Mouse (Mus musculus) stomach, embryonic 15.5 days (tissue): Measurements from ENCODE around the gene Mcfd2. TPM values are rescaled to one million over a fixed set of nuclear protein-coding genes. Genes with fewer than 3 reads are reported as not detected.

Source experiments
- ATAC-seq: fragments of 200-750 bp; cut with Nextera tagmentation; 2 replicates; pipeline ENCODE4 v1.8.0; 2017; ENCODE audit warnings: low read depth, moderate number of reproducible peaks, moderate TSS enrichment; ENCODE audit not compliant: insufficient read depth, low FRiP score
- H3K27ac ChIP-seq: fragments of 300-500 bp; sonication (generic); 2 replicates; pipeline ENCODE4 v1.5.1; 2015; ENCODE audit warnings: mild to moderate bottlenecking, inconsistent platforms
- H3K27me3 ChIP-seq: fragments of 300-500 bp; sonication (generic); replicated peaks from 2 replicates; pipeline ENCODE4 v1.6.1; 2015; ENCODE audit warnings: inconsistent platforms
- H3K36me3 ChIP-seq: fragments of 300-500 bp; sonication (generic); 2 replicates; pipeline ENCODE4 v1.6.1; 2015; ENCODE audit warnings: inconsistent platforms
- H3K4me1 ChIP-seq: fragments of 300-500 bp; sonication (generic); 2 replicates; pipeline ENCODE4 v1.6.1; 2015; ENCODE audit warnings: inconsistent platforms
- H3K4me2 ChIP-seq: fragments of 300-500 bp; sonication (generic); 2 replicates; pipeline ENCODE4 v1.6.1; 2015; ENCODE audit warnings: mild to moderate bottlenecking, inconsistent platforms
- H3K4me3 ChIP-seq: fragments of 300-500 bp; sonication (generic); replicated peaks from 2 replicates; pipeline ENCODE4 v1.5.1; 2015; ENCODE audit warnings: inconsistent platforms
- H3K9ac ChIP-seq: fragments of 300-500 bp; sonication (generic); 2 replicates; pipeline ENCODE4 v1.6.1; 2015; ENCODE audit warnings: inconsistent platforms
- H3K9me3 ChIP-seq: fragments of 300-500 bp; sonication (generic); 2 replicates; pipeline ENCODE4 v1.6.1; 2016; ENCODE audit warnings: inconsistent platforms
- WGBS: fragments of 180-500 bp; shearing (Covaris S2); methylation state at CpG from one replicate; pipeline ENCODE4 v1.1.7; 2015; 5-methylcytosine and 5-hydroxymethylcytosine counted together
- polyA plus RNA-seq: library from polyadenylated mRNA; unstranded; fragments of >200 nt; fragmentation: Nextera tagmentation; extraction: Ambion mirVana; gene quantifications from 2 replicates; pipeline ENCODE4 v1.2.1, GENCODE M21; 2015

The Mcfd2 gene
- 130 and 142 TPM in 2 replicates for polyA plus RNA-seq

DNA sequence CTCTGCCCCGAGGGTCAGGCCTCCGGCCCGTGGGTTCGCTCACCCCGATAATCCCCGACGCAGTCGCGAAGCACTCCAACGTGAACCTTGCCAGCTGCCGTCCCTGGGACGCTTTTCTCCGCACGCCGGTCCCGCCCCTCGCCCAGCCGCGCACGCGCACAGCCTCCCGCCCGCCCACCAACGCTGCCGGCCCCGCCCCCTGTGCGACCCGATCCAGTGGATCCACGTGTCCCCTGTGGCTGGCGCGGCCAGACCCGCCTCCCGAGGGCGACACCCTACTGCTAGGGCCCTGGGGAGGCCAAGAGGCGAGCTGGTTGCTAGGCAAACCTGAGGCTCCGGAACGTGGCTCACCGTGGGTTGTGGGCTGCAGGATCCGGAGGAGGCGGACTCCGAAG lies at the start of gene Mcfd2:
Mcfd2 (minus strand) TSS at position 144 of the 395 bp plus-strand sequence.
- H3K4me2 ChIP-seq, result peak within 1 kb of the TSS; percentile 65
- H3K9ac ChIP-seq, result peak within 1 kb of the TSS; percentile 83
- peak within 1 kb of the TSS; percentile 78 for H3K27ac ChIP-seq
- 0 out of 2 replicates have a peak, but pooled peaks cover 11% of the 10 kb centered on the region for H3K36me3 ChIP-seq
- no peaks in the 10 kb centered on the region for H3K27me3 ChIP-seq
- H3K4me1 ChIP-seq, result peaks cover 15% of the 10 kb centered on the region
- H3K4me3 ChIP-seq, result peak within 1 kb of the TSS; percentile 85
- peak; percentile 96 for ATAC-seq
- no peaks in the 10 kb centered on the region for H3K9me3 ChIP-seq
- WGBS, result under 1% methylated on average over 41 of the region's 41 CpGs

DNA sequence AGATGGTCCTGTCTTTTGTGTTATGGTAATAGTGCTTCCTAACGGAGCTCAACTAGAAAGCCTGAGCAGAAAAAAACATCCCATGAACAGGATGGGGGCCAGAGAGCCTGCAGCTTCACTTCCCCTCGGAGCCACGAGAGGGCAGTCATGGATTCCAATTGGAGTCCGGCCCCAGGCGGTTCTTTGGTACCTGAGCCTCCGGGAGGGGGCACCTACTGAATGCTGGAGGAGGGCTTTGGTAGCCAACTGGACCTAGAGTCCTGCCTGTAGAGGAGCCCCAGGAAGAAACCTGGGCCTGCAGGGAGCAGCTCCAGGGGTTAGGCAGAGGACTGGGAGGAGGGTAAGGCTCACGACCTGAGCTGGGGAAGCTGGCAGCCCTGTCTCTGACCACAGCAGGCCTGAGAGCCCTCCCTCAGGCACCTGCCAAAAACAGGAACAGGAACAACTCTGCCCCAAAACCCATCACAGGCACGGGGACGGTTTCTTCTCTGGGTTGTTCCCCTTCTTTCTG lies 49.3 kb upstream of the Mcfd2 start:
- WGBS, result 3% methylated on average over 9 of the region's 9 CpGs
- H3K4me2 ChIP-seq, result 0 out of 2 replicates have a peak overlapping the region, but pooled peaks have one; percentile 0
- H3K4me3 ChIP-seq, result no peak overlapping the region
- H3K4me1 ChIP-seq, result peaks cover 23% of the 10 kb centered on the region
- no peak overlapping the region for H3K9ac ChIP-seq
- peak; percentile 64 for ATAC-seq
- H3K27ac ChIP-seq, result no peak overlapping the region
- no peaks in the 10 kb centered on the region for H3K36me3 ChIP-seq
- no peaks in the 10 kb centered on the region for H3K9me3 ChIP-seq
- no peaks in the 10 kb centered on the region for H3K27me3 ChIP-seq

DNA sequence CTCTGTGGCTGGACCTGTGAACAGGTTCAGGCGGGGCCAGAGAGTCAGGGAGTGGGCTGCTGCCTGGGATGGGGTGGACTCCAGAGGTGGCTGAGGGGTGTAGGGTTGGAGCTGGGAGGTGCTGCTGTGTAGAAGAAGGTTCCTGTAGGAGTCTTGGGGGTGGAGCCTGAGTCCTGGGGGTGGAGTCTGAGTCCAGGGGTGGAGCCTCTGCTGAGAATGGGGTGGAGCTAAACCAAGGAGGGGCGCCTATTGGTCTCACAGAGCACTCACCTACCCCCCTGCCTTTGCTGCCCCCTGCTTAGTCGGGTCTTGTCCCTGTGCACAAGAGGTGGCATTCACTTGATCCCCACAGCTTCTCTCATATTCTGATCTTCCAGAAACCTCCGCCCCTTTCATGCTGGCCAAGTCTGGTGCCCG lies 48.8 kb upstream of the Mcfd2 start:
- peaks cover 23% of the 10 kb centered on the region for H3K4me1 ChIP-seq
- 50% methylated on average over 5 of the region's 5 CpGs for WGBS
- no peak overlapping the region for H3K27ac ChIP-seq

DNA sequence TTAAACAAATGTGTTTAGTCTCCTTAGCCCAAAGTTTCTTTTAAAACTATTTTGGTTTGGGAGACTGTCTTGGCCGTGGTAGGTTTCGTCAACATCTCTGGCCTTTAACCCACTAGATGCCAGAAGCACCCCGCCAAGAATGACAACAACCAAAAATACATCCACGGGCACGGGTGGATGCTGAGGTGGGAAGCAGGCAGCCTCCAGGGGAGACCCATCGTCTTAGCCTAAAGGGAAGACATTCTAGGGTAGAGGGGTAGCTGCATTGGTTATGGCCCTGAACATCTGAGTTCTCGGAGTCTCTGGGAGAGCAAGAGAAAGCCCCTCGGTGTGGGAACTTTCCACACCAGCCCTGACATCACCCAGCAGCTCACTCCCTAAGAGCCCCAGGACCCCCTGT lies 48.4 kb upstream of the Mcfd2 start:
- no peak overlapping the region for H3K27ac ChIP-seq
- no peak overlapping the region for H3K9ac ChIP-seq
- WGBS, result 76% methylated on average over 8 of the region's 8 CpGs
- no peaks in the 10 kb centered on the region for H3K36me3 ChIP-seq
- no peaks in the 10 kb centered on the region for H3K27me3 ChIP-seq
- H3K4me1 ChIP-seq, result peaks cover 23% of the 10 kb centered on the region
- no peak; the same call in 1 of the 2 replicates for ATAC-seq
- H3K4me3 ChIP-seq, result no peak overlapping the region
- no peaks in the 10 kb centered on the region for H3K9me3 ChIP-seq
- H3K4me2 ChIP-seq, result no peak overlapping the region

More for the DNA sequence above, 48.8 kb upstream of the Mcfd2 start:
- Histone ChIP-seq H3K27me3 (no peaks in the 10 kb centered on the region), H3K4me2 (0 out of 2 replicates have a peak overlapping the region, but pooled peaks have one; percentile 0), H3K4me3 (no peak overlapping the region), H3K9me3 (no peaks in the 10 kb centered on the region), H3K9ac (no peak overlapping the region), H3K36me3 (no peaks in the 10 kb centered on the region)
- ATAC-seq, result 0 out of 2 replicates have a peak, but pooled peaks have one; percentile 16

DNA sequence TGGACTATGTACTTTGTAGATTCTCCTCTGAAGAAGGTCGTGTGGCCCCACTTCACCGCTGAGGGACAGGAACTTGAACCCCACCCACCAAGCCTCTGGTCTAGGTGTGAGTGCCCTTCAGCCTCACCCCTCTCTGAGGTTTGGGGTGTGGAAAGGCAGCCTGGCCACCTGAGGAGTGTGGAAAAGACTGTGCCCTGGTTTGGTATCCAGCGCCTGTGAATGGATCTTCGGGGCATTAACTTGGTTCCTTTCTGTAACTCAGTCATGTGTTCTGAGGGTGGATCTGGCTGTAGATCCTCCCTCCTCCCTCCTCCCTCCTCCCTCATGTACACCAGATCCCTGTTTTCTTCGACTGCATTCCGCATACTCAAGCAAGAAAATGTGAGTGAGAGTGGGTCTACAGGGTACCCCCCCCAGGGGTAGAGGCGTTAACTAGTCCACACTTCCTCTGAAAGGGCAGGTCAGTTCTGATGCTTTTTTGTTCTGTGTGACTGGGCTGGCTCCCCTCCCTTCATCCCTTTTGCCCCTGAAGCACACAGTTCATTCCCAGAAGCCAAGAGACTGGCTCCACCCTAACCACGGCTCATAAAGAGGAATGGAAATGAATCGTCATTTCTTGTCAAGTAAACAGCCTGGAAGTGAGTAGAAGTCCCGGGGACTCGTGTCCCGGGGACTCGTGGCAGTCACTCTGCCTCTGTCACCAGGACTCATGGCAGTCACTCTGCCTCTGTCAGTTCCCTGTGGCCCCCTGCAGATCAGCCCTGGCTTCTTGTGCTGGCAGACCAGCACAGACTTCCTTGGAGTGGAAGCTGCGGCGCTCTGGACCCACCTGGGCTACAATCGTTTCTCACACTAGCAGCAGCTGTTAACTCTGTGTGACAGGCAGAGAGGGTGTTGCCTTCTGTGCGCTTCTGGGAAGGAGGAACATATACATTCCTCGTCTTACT lies 47.5 kb upstream of the Mcfd2 start:
- no peaks in the 10 kb centered on the region for H3K27me3 ChIP-seq
- ATAC-seq, result no peak; the same call in 1 of the 2 replicates
- H3K4me3 ChIP-seq, result no peak overlapping the region
- no peak overlapping the region for H3K9ac ChIP-seq
- 34% methylated on average over 18 of the region's 18 CpGs for WGBS
- H3K4me2 ChIP-seq, result peak overlapping the region; percentile 5
- no peaks in the 10 kb centered on the region for H3K36me3 ChIP-seq
- H3K9me3 ChIP-seq, result no peaks in the 10 kb centered on the region
- H3K27ac ChIP-seq, result no peak overlapping the region
- peaks cover 23% of the 10 kb centered on the region for H3K4me1 ChIP-seq

DNA sequence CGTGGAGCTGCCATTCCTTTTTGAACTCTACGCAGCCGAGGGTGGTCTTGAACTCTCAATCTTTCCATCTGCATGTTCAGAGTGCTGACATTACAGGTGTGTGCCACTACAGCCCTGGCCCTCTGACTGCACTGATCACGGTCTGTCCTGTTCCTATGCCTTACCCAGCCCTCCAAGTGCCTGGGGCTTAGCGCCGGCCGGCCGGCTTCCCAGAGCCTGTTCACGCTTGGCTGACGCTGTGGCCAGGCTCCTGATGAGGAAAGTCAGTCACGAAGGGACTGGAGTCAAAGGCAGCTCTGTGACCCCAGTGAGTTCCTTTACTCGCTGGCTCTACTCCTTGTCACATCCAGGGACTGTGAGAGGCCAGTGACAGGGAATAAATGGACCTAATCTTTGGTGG lies 46.6 kb upstream of the Mcfd2 start:
- Histone ChIP-seq H3K9ac (no peak overlapping the region), H3K9me3 (no peaks in the 10 kb centered on the region), H3K4me3 (no peak overlapping the region), H3K36me3 (no peaks in the 10 kb centered on the region), H3K4me1 (peaks cover 16% of the 10 kb centered on the region), H3K4me2 (no peak overlapping the region), H3K27ac (no peak overlapping the region), H3K27me3 (no peaks in the 10 kb centered on the region)
- WGBS, result 75% methylated on average over 12 of the region's 12 CpGs
- ATAC-seq, result no peak

DNA sequence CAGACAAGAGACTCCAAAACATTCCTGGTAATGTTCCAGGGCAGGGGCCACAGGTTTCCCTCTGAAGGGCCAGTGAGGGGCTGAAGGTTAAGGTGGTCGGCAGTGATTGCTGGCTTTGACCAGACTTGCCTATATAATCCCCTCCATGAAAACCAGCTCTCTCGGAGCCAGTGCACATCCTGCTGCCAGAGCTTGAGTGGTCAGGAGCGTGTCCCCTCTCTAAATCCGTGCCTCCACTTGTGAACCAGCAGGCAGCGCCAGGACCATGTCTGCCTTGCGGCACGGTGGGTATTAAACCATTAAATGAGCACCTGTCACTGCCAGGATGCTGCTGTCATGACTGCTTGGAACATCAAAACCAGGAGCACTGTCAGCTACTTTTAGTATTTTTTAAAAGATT lies 44.8 kb upstream of the Mcfd2 start:
- H3K27ac ChIP-seq, result no peak overlapping the region
- peaks cover 15% of the 10 kb centered on the region for H3K4me1 ChIP-seq
- H3K36me3 ChIP-seq, result no peaks in the 10 kb centered on the region
- H3K27me3 ChIP-seq, result no peaks in the 10 kb centered on the region
- H3K4me3 ChIP-seq, result no peak overlapping the region
- H3K4me2 ChIP-seq, result no peak overlapping the region
- 89% methylated on average over 7 of the region's 7 CpGs for WGBS
- no peak for ATAC-seq
- H3K9me3 ChIP-seq, result no peaks in the 10 kb centered on the region
- H3K9ac ChIP-seq, result no peak overlapping the region

DNA sequence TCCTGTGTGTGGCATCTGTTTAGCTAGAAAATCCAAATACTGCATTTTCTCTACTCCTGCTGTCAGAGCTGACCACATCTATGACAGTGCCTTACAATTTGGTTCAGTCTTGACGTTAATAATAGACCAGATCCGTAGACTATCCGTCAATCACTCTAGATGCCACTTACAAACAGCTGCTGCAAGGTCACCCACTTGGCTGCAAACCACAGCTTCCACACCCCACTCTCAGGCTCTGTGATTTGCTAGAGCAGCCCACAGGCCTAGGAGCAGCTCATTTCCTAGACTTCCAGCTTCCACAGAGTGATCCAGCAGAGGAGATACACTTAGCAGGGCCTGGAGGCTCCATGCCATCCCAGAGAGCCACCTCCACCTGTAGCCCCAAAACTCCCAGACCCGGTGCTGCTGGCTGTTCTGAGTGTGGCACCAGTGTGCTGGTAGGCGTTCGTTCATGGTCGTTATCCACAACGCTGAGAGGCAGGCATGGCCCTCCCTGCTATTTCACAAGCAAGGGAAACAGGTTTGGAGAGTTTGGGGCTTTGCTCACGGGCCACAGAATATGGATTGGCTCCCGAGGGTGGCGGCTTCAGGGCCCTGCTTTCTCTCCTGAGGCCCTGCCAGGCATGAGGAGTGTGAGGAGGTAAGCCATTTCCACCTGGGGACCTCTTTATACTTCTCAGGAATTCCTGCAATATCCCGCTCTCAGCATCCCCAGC lies 43.5 kb upstream of the Mcfd2 start:
- Histone ChIP-seq H3K36me3 (no peaks in the 10 kb centered on the region), H3K27ac (no peak overlapping the region), H3K4me3 (no peak overlapping the region), H3K9ac (no peak overlapping the region), H3K4me1 (peaks cover 9% of the 10 kb centered on the region), H3K4me2 (no peak overlapping the region), H3K27me3 (no peaks in the 10 kb centered on the region), H3K9me3 (no peaks in the 10 kb centered on the region)
- 73% methylated on average over 12 of the region's 12 CpGs for WGBS
- no peak for ATAC-seq

DNA sequence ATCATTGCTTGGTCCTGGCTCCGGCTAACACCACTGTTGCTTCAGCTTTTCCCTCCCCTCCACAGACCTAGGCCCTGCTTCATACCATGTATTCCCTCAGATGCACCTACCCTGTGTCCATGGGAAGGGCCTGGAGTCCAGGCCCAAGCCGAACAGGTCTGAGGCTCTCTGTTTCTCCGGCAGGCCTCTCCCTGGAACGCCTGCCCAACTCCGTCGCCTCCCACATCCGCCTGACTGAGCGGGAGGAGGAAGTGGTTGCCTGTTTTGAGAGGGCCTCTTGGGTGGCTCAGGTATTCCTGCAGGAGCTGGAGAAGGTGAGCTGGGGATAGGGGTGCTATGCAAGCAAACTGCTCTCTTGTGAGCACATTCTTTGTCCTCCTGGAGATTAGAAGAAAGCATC lies 41.0 kb upstream of the Mcfd2 start:
- H3K27me3 ChIP-seq, result no peaks in the 10 kb centered on the region
- no peaks in the 10 kb centered on the region for H3K36me3 ChIP-seq
- 60% methylated on average over 8 of the region's 8 CpGs for WGBS
- H3K4me3 ChIP-seq, result no peak overlapping the region
- H3K4me1 ChIP-seq, result peaks cover 6% of the 10 kb centered on the region; the same call in 1 of the 2 replicates
- no peaks in the 10 kb centered on the region for H3K9me3 ChIP-seq
- H3K9ac ChIP-seq, result no peak overlapping the region
- ATAC-seq, result no peak
- H3K4me2 ChIP-seq, result no peak overlapping the region
- H3K27ac ChIP-seq, result 0 out of 2 replicates have a peak overlapping the region, but pooled peaks have one; percentile 12

DNA sequence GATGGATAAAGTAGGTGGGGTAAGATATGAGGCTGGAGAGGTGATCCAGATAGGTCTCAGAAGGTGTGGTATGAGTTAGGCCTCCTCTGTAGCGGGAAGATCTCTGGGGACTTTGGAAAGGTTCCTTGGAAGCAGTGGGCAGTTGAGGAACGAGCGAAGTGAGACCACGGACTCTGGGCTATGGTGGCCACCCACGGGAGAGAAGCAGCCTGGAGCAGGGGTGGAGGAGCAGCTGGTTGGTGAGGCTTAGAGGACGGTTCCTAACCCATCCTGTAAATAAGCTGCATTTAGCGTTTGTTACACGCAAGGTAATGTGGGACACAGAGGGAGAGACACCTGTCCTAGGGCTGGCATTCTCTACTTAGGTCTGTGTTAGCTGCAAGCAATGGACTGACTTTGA lies 39.3 kb upstream of the Mcfd2 start:
- H3K4me1 ChIP-seq, result peaks cover 6% of the 10 kb centered on the region; the same call in 1 of the 2 replicates
- H3K4me3 ChIP-seq, result no peak overlapping the region
- ATAC-seq, result no peak
- H3K9ac ChIP-seq, result no peak overlapping the region
- no peaks in the 10 kb centered on the region for H3K9me3 ChIP-seq
- H3K27me3 ChIP-seq, result no peaks in the 10 kb centered on the region
- no peak overlapping the region for H3K27ac ChIP-seq
- H3K4me2 ChIP-seq, result no peak overlapping the region
- 88% methylated on average over 8 of the region's 8 CpGs for WGBS
- no peaks in the 10 kb centered on the region for H3K36me3 ChIP-seq

DNA sequence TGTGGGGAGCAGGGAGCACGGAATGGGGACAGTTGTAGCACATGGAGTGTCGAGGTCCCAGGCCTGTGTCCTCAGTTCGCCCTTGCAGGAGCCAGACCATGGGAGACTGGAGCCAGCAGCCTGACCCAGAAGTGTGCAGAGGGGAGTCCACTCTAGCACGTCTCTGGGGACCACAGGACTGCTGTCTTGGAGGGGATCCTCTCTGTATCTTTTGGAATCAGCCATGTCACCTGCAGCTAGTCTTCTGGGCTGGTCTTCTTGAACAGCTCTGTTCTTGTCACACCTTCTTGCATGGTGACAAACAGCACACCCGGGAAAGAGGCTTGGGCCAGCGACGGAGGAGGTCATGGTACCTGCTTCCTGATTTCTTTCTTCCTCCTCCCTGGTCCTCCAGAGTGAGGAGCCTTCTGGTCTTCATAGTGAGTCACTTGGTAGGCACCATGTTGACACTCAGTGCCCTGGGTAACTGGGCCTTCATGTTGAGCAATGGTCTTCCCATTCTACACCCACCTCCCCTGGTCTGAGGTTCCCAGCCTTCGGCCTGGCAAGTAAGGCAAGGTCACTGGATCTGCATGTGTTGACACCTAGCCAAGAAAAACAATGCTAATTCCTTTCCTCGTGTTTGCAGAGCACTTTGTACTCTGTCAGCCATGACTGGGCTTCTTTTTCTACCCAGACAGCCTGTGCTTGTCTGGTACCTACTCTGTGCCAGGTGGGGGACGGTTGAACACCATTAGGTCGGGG lies 38.6 kb upstream of the Mcfd2 start:
- Histone ChIP-seq H3K9ac (no peak overlapping the region), H3K36me3 (no peaks in the 10 kb centered on the region), H3K4me1 (peaks cover 6% of the 10 kb centered on the region; the same call in 1 of the 2 replicates), H3K27ac (no peak overlapping the region), H3K27me3 (no peaks in the 10 kb centered on the region), H3K4me2 (no peak overlapping the region), H3K9me3 (no peaks in the 10 kb centered on the region), H3K4me3 (no peak overlapping the region)
- ATAC-seq, result no peak
- 68% methylated on average over 11 of the region's 11 CpGs for WGBS
